Mouse (Mus musculus) myocyte (in vitro differentiated cells): Measurements from ENCODE around the gene Mbnl2. TPM values are rescaled to one million over a fixed set of nuclear protein-coding genes. Genes with fewer than 3 reads are reported as not detected.
A peak's percentile ranks its signal among the peaks of the same experiment; 100 is the strongest.

Experiments
- H3K27me3 ChIP-seq: one replicate; pipeline ENCODE4 v1.6.1; 2011; ENCODE audit not compliant: control insufficient read depth, insufficient read depth, insufficient read length
- H3K36me3 ChIP-seq: one replicate; pipeline ENCODE4 v1.6.1; 2011; ENCODE audit not compliant: control insufficient read depth, insufficient read depth
- H3K4me2 ChIP-seq: one replicate; pipeline ENCODE4 v1.6.1; 2011; ENCODE audit warnings: low read depth, control low read depth
- H3K4me3 ChIP-seq: one replicate; pipeline ENCODE4 v1.5.1; 2011; ENCODE audit warnings: mild to moderate bottlenecking, control low read depth, moderate library complexity
- H3K79me2 ChIP-seq: one replicate; pipeline ENCODE4 v1.6.1; 2011; ENCODE audit not compliant: control insufficient read depth, insufficient read depth
- H3ac ChIP-seq: one replicate; pipeline ENCODE4 v1.6.1; 2011; ENCODE audit not compliant: control insufficient read depth, insufficient read length
- CEBPB ChIP-seq: IDR thresholded peaks from 2 replicates; pipeline ENCODE4 v1.6.1; 2011; ENCODE audit warnings: mild to moderate bottlenecking, moderate library complexity; ENCODE audit not compliant: poor library complexity, insufficient read depth, severe bottlenecking
- E2F4 ChIP-seq: IDR thresholded peaks from one replicate; pipeline ENCODE4 v1.6.1; 2011; ENCODE audit warnings: mild to moderate bottlenecking, control low read depth, moderate library complexity; ENCODE audit not compliant: insufficient read depth
- MAX ChIP-seq: IDR thresholded peaks from one replicate; pipeline ENCODE4 v1.6.1; 2011; ENCODE audit warnings: low read depth, mild to moderate bottlenecking, control low read depth
- MYOD1 ChIP-seq, 3 experiments: IDR thresholded peaks; one replicate each; pipeline ENCODE4 v1.6.1; 2011; ENCODE audit warnings: control low read depth in 2 of 3, low read depth in 2 of 3, mild to moderate bottlenecking in 2 of 3, moderate library complexity in 1 of 3; ENCODE audit not compliant: insufficient read length in 2 of 3, control insufficient read depth in 1 of 3
- MYOG ChIP-seq, 3 experiments: IDR thresholded peaks; one replicate each; pipeline ENCODE4 v1.6.1; 2011; ENCODE audit warnings: control low read depth in 2 of 3, low read depth in 2 of 3, mild to moderate bottlenecking in 2 of 3; ENCODE audit not compliant: insufficient read length in 2 of 3, control insufficient read depth in 1 of 3, insufficient read depth in 1 of 3
- POLR2A ChIP-seq: IDR thresholded peaks from one replicate; pipeline ENCODE4 v1.6.1; 2011; ENCODE audit warnings: low read depth, mild to moderate bottlenecking, control low read depth, moderate library complexity; ENCODE audit not compliant: insufficient read length
- POLR2AphosphoS2 ChIP-seq: IDR thresholded peaks from one replicate; pipeline ENCODE4 v1.6.1; 2011; ENCODE audit warnings: low read depth, control low read depth; ENCODE audit not compliant: insufficient read length
- REST ChIP-seq: IDR thresholded peaks from one replicate; pipeline ENCODE4 v1.6.1; 2011; ENCODE audit warnings: mild to moderate bottlenecking, control low read depth, moderate library complexity; ENCODE audit not compliant: insufficient read depth, insufficient read length
- SRF ChIP-seq: IDR thresholded peaks from one replicate; pipeline ENCODE4 v1.6.1; 2011; ENCODE audit warnings: low read depth; ENCODE audit not compliant: control insufficient read depth, insufficient read length
- TCF12 ChIP-seq: IDR thresholded peaks from one replicate; pipeline ENCODE4 v1.6.1; 2011; ENCODE audit warnings: mild to moderate bottlenecking, control low read depth; ENCODE audit not compliant: poor library complexity, insufficient read depth, severe bottlenecking
- TCF3 ChIP-seq: IDR thresholded peaks from one replicate; pipeline ENCODE4 v1.6.1; 2011; ENCODE audit warnings: low read depth, control low read depth; ENCODE audit not compliant: insufficient read length
- USF1 ChIP-seq: IDR thresholded peaks from one replicate; pipeline ENCODE4 v1.6.1; 2011; ENCODE audit warnings: low read depth, mild to moderate bottlenecking, control low read depth, moderate library complexity
- polyA plus RNA-seq: library from polyadenylated mRNA; unstranded; fragments of >200 nt; fragmentation: generic; extraction: Trizol; gene quantifications from one replicate; pipeline ENCODE4 v1.2.1, GENCODE M21; 2012; ENCODE audit warnings: missing spikeins

Mbnl2 gene
- polyA plus RNA-seq, 1 experiment = 38.5 TPM

DNA sequence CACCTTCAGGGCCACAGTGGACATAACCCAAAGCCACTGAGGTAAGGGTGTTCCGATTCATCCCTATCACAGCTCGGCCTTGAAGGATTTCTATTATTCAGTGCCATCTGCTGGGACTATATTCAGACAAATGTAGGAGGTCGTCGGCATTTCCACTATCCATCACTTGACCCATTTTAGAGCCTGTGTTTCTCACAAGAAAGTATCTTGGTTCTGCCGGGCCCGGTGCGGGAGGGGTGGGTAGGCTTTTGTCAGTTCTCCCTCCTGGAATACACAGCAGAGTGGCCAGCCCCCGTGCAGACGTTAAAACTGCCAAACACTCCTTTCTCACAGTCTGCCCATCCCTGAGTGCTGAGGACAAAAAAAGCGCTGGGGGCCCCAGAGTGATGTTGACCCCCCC is 134.4 kb downstream of the Mbnl2 start:
- H3K4me2 ChIP-seq = no peak overlapping the region
- no peak overlapping the region for H3ac ChIP-seq
- no peak overlapping the region for H3K4me3 ChIP-seq
- no peaks in the 10 kb centered on the region for H3K79me2 ChIP-seq
- TF ChIP-seq POLR2AphosphoS2 (no peak), SRF (no peak), MYOD1 (IDR thresholded peaks at IDR 0.05; ENCODE audit: control insufficient read depth in 1 of 3, insufficient read length in 2 of 3, low read depth in 2 of 3) (no peak), MAX (no peak), CEBPB (no peak), REST (no peak), TCF3 (no peak), E2F4 (no peak), POLR2A (no peak), USF1 (no peak)
- H3K36me3 ChIP-seq = peaks cover 42% of the 10 kb centered on the region
- H3K27me3 ChIP-seq = no peaks in the 10 kb centered on the region

- no peak overlapping the region for H3ac ChIP-seq
- no peak overlapping the region for H3K4me2 ChIP-seq
- no peaks in the 10 kb centered on the region for H3K27me3 ChIP-seq
- no peak for TF ChIP-seq TCF3
- TF ChIP-seq MYOG (IDR thresholded peaks at IDR 0.05; ENCODE audit: control insufficient read depth in 1 of 3, insufficient read depth in 1 of 3, insufficient read length in 2 of 3, low read depth in 2 of 3) = no peak
- no peak for TF ChIP-seq TCF12
- TF ChIP-seq E2F4 = no peak
- TF ChIP-seq POLR2A = no peak
- no peak for TF ChIP-seq MAX
- no peak for TF ChIP-seq USF1
- no peak for TF ChIP-seq SRF
- no peaks in the 10 kb centered on the region for H3K79me2 ChIP-seq
- H3K36me3 ChIP-seq = peaks cover 34% of the 10 kb centered on the region
- H3K4me3 ChIP-seq = no peak overlapping the region
Observed at GRCm38 (mm10) chr14:120416886-120417285, 141.4 kb downstream of the Mbnl2 start.

- Histone ChIP-seq H3ac (no peak overlapping the region), H3K27me3 (no peaks in the 10 kb centered on the region)
- TF ChIP-seq USF1 (no peak), TCF3 (no peak), E2F4 (no peak), MYOD1 (IDR thresholded peaks at IDR 0.05; ENCODE audit: control insufficient read depth in 1 of 3, insufficient read length in 2 of 3, low read depth in 2 of 3) (no peak), POLR2A (no peak), REST (no peak), TCF12 (no peak), MAX (no peak), SRF (no peak)
Observed at GRCm38 (mm10) chr14:120418964-120419363, 143.5 kb downstream of the Mbnl2 start.

GRCm38 (mm10) chr14:120428497-120428896 is 153.0 kb downstream of the Mbnl2 start:
- H3K27me3 ChIP-seq = no peaks in the 10 kb centered on the region

More at GRCm38 (mm10) chr14:120418964-120419363, 143.5 kb downstream of the Mbnl2 start:
- Histone ChIP-seq H3K4me3 (no peak overlapping the region), H3K36me3 (peaks cover 46% of the 10 kb centered on the region), H3K79me2 (no peaks in the 10 kb centered on the region), H3K4me2 (no peak overlapping the region)

DNA sequence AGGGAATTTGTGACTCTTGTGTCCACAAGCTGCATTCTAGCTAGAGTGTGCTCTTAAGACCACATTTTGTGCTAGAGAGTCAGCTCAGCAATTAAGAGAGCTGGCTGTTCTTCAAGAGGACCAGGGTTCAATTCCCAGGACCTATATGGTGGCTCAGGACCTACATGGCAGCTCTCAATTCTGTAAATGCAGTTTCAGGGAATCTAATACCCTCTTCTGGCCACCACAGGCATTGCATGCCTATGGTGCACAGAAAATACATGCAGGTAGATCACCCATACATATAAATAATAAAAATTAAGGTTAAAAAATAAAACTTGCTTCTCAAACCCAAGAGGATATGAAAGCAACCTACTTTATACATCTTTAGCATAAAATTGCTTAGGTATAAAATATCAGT is 157.3 kb downstream of the Mbnl2 start:
- Histone ChIP-seq H3K4me2 (no peak overlapping the region), H3ac (no peak overlapping the region), H3K4me3 (no peak overlapping the region), H3K27me3 (no peaks in the 10 kb centered on the region), H3K36me3 (peaks cover 34% of the 10 kb centered on the region), H3K79me2 (no peaks in the 10 kb centered on the region)
- TF ChIP-seq MAX (no peak), CEBPB (no peak), E2F4 (no peak), SRF (no peak), POLR2AphosphoS2 (no peak), TCF3 (no peak), USF1 (no peak), REST (no peak)

More at GRCm38 (mm10) chr14:120428497-120428896, 153.0 kb downstream of the Mbnl2 start:
- Histone ChIP-seq H3K79me2 (no peaks in the 10 kb centered on the region), H3ac (no peak overlapping the region), H3K4me3 (no peak overlapping the region), H3K36me3 (peaks cover 45% of the 10 kb centered on the region), H3K4me2 (no peak overlapping the region)
- peak in 1 of 3 experiments; percentile 70 for TF ChIP-seq MYOG (IDR thresholded peaks at IDR 0.05; ENCODE audit: control insufficient read depth in 1 of 3, insufficient read depth in 1 of 3, insufficient read length in 2 of 3, low read depth in 2 of 3)
- no peak for TF ChIP-seq TCF3
- TF ChIP-seq REST = no peak
- TF ChIP-seq POLR2AphosphoS2 = no peak
- no peak for TF ChIP-seq CEBPB
- TF ChIP-seq TCF12 = peak; percentile 11
- no peak for TF ChIP-seq E2F4
- no peak for TF ChIP-seq MAX
- TF ChIP-seq POLR2A = no peak
- TF ChIP-seq MYOD1 (IDR thresholded peaks at IDR 0.05; ENCODE audit: control insufficient read depth in 1 of 3, insufficient read length in 2 of 3, low read depth in 2 of 3) = peak in 2 of 3 experiments; percentile 40 to 69
- TF ChIP-seq SRF = no peak
- no peak for TF ChIP-seq USF1
